Mouse (Mus musculus): Measurements from ENCODE around the gene Oxnad1.

- TF ChIP-seq CTCF (conservative IDR thresholded peaks at IDR 0.05; ENCODE audit: low read length) = no peak
- TF ChIP-seq NANOG (IDR thresholded peaks at IDR 0.05; ENCODE audit: borderline replicate concordance, low read length) = no peak
- TF ChIP-seq POU5F1 (IDR thresholded peaks at IDR 0.05; ENCODE audit: borderline replicate concordance, low read length) = no peak
These were observed 31.3 kb upstream of the Oxnad1 start for GRCm38 (mm10) chr14:32053895-32054294.
